Mouse (Mus musculus): ENCODE data around the gene 0610040J01Rik.

DNA sequence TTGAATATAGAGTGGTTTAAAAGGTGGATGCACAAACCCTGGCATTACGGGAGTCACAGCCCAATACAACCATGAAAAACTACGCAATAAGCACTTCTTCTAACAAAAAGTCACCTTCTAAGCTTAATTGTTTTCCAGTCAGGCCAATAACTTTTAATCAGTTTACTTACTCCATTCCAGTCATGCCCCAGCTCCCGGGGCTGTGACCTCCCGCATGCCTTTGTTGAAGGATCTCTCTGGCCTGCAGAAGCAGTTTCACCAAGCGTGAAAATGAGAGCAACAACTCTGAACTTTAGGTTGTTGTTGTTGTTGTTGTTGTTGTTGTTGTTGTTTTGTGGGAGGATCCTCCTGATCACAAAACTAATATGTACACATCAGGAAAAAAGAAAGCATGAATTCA lies 21.8 kb downstream of the 0610040J01Rik start:
- TF ChIP-seq ELF1 (IDR thresholded peaks at IDR 0.05; ENCODE audit: low read depth, low read length) (no peak), POLR2A (IDR thresholded peaks at IDR 0.05; ENCODE audit: low read depth, low read length) (no peak), CTCF (conservative IDR thresholded peaks at IDR 0.05 in 1 of 2, IDR thresholded peaks at IDR 0.05 in 1 of 2; ENCODE audit: low read depth in 2 of 2, low read length in 2 of 2) (no peak), USF1 (IDR thresholded peaks at IDR 0.05; ENCODE audit: low read depth, low read length) (no peak), MAX (IDR thresholded peaks at IDR 0.05; ENCODE audit: low read length) (no peak), MEF2A (IDR thresholded peaks at IDR 0.05; ENCODE audit: borderline replicate concordance, low read depth, low read length) (no peak)

All from CH12.LX (cell line).